Mouse (Mus musculus): Measurements from ENCODE around the gene Zfp467. TPM values are rescaled to one million over a fixed set of nuclear protein-coding genes. Genes with fewer than 3 reads are reported as not detected.

The Zfp467 gene
- total RNA-seq, 2 experiments from 2014 or later, result 0.57 to 6.3 TPM

GRCm38 (mm10) chr6:48413081-48413480, 32.5 kb downstream of the Zfp467 start:
- ATAC-seq (replicated peaks; ENCODE audit: poor library complexity, severe bottlenecking), result no peak

- no peak for ATAC-seq (replicated peaks; ENCODE audit: poor library complexity, severe bottlenecking)
Measured at GRCm38 (mm10) chr6:48412662-48413061, 33.0 kb downstream of the Zfp467 start.

GRCm38 (mm10) chr6:48412147-48412546, 33.5 kb downstream of the Zfp467 start:
- ATAC-seq (replicated peaks; ENCODE audit: poor library complexity, severe bottlenecking), result no peak

- ATAC-seq (replicated peaks; ENCODE audit: poor library complexity, severe bottlenecking), result no peak
Measured at GRCm38 (mm10) chr6:48411193-48412092, 34.2 kb downstream of the Zfp467 start.

GRCm38 (mm10) chr6:48410551-48410950, 35.1 kb downstream of the Zfp467 start:
- ATAC-seq (replicated peaks; ENCODE audit: poor library complexity, severe bottlenecking), result no peak

DNA sequence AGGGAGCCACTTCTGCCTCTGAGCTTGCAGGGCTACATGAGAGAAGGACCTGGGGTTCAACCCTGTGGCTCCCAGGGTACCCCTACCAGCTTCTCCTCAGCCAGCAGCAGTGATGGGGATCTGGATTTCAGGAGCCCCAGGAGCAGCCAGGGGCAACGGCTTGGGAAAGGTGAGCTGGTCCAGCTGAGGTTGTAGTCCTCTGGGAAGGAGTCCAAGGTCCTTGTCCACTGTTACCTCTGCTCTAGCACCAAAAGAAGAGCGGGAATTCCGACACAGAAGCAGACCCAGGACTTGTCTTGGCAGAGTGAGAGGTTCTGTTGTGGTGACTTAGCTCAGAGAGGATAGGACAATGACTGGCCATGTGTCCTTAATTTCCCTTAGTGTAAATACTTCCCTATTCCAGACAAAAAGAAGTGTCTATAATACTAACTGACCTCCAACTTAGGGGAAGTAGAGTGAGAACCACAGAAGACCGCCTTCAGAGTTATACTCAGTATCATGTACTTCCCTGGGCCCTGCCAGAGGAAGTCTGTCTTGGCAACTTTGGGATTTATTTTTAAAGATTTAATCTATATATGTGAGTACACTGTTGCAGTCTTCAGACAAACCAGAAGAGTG, 35.8 kb downstream of the Zfp467 start:
- ATAC-seq (replicated peaks; ENCODE audit: poor library complexity, severe bottlenecking), result peak; percentile 80

- no peak for ATAC-seq (replicated peaks; ENCODE audit: poor library complexity, severe bottlenecking)
Measured at GRCm38 (mm10) chr6:48404071-48404470, 41.6 kb downstream of the Zfp467 start.

DNA sequence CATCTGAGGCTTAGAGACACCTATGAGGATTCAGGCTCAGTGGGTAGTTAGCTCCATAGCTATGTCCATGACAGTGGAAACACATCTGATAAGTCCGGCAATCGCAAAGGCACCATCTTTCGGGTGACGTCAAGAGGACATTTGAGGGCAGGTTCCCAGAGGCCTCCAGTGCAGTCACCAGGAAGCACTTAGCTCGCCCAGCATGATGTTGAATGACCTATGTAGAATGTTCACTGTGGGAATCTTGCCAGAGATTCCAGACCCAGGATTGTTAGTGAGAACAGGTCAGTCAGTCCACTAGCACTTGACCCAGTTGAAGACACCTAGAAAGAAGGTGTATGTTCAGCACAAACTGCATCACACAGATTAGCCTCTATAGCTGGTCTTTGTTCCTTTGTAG, 45.7 kb downstream of the Zfp467 start:
- ATAC-seq (replicated peaks; ENCODE audit: poor library complexity, severe bottlenecking), result no peak

- no peak for ATAC-seq (replicated peaks; ENCODE audit: poor library complexity, severe bottlenecking)
Measured at GRCm38 (mm10) chr6:48397336-48397735, 48.3 kb downstream of the Zfp467 start.

DNA sequence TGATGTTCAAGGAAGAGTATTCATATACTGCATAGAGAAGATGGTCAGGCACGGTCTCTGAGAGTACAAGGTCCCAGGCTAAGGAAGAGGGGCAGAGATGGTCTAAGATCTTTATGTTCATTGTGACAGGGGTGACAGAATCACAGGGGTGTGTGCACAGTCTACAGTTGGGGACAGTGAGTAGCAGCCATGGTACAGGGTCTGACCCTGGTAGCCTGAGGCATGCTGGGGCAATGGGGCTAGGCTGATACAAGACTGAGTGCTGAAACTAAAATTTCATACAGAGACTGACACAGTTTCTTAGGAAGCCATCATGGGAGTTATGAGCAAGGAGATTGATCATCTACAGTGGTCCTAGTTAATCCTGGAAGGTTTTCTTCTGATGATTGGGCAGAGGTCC, 48.9 kb downstream of the Zfp467 start:
- no peak for ATAC-seq (replicated peaks; ENCODE audit: poor library complexity, severe bottlenecking)

DNA sequence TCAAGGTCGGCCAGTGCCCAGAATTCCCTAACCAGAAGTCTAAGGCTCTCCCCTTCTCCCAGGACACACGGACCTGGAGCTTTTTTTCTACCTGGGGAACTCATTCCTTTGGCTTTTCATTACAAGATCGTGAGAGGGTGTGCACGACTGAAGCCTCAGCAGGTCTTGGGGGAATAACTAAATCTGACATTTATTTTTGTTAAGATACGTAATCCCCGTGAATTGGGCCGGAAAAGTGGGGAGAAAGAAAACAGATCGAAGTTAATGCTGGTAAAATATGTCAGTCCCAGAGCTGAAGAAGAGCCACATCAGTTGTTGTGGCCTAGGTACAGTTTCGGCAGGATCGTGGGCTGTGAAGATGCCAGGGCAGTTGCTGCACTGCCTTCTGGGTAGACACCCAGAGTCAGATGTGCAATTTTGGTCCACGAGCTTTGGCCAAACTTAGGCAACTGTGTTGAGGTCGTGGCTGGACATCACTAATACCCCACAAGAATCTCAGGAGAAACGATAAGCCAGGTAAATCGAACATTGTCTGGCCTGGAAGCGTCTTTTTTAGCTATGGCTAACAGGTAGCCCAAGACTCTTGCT, 49.5 kb downstream of the Zfp467 start:
- ATAC-seq (replicated peaks; ENCODE audit: poor library complexity, severe bottlenecking), result no peak

- ATAC-seq (replicated peaks; ENCODE audit: poor library complexity, severe bottlenecking), result peak; percentile 92
Measured at GRCm38 (mm10) chr6:48395105-48396007, 50.3 kb downstream of the Zfp467 start, which contains the start of gene Krba1. Krba1 (plus strand) TSS chr6:48395586.

DNA sequence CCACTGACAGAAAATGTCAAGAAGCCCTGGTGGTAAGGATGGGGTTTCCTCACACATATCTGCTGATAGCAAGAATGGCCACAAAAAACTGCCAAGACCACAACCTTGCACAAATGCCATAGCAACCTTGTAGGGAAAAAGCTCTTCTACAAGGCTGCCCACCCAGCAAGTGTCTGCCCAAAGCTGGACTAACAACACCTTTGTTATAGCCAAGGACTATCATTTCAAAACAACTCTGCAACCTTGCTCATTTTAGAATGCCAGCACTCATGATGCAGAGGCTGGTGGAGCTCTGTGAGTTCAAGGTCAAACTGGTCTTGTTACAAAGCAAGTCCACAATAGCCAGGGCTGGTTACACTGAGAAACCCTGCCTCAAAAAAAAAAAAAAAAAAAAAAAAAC, 51.8 kb downstream of the Zfp467 start:
- no peak for ATAC-seq (replicated peaks; ENCODE audit: poor library complexity, severe bottlenecking)

- no peak for ATAC-seq (replicated peaks; ENCODE audit: poor library complexity, severe bottlenecking)
Measured at GRCm38 (mm10) chr6:48388221-48388620, 57.4 kb downstream of the Zfp467 start.

Other genes with a start within 250 kb of the Zfp467 start
- gene Krba1, start 50.2 kb downstream of the Zfp467 start, total RNA-seq (2014; fragmentation: Nextera tagmentation), result 2.7 and 6.7 TPM in 2 replicates
- gene Krba1, start 50.2 kb downstream of the Zfp467 start, total RNA-seq (2017), result 0.98 and 1.8 TPM in 2 replicates
- not detected in 2 replicates for gene Sspo, start 2.4 kb upstream of the Zfp467 start, total RNA-seq (2014; fragmentation: Nextera tagmentation)
- not detected in 2 replicates for gene Sspo, start 2.4 kb upstream of the Zfp467 start, total RNA-seq (2017)
- not detected in 2 replicates for gene Atp6v0e2, start 91.8 kb upstream of the Zfp467 start, total RNA-seq (2014; fragmentation: Nextera tagmentation)
- not detected in 2 replicates for gene Atp6v0e2, start 91.8 kb upstream of the Zfp467 start, total RNA-seq (2017)
- 11.3 and 12.5 TPM in 2 replicates for gene Lrrc61, start 109.0 kb upstream of the Zfp467 start, total RNA-seq (2014; fragmentation: Nextera tagmentation)
- 5.4 and 7.3 TPM in 2 replicates for gene Lrrc61, start 109.0 kb upstream of the Zfp467 start, total RNA-seq (2017)
- not detected in 2 replicates for gene Rarres2, start 127.0 kb upstream of the Zfp467 start, total RNA-seq (2014; fragmentation: Nextera tagmentation)
- not detected in 2 replicates for gene Rarres2, start 127.0 kb upstream of the Zfp467 start, total RNA-seq (2017)
- not detected in 2 replicates for gene Gm45021, start 143.8 kb upstream of the Zfp467 start, total RNA-seq (2014; fragmentation: Nextera tagmentation)
- gene Gm45021, start 143.8 kb upstream of the Zfp467 start, total RNA-seq (2017), result not detected in 2 replicates
- 15.2 and 18.8 TPM in 2 replicates for gene Repin1, start 148.1 kb upstream of the Zfp467 start, total RNA-seq (2014; fragmentation: Nextera tagmentation)
- 10.6 and 12.0 TPM in 2 replicates for gene Repin1, start 148.1 kb upstream of the Zfp467 start, total RNA-seq (2017)
- not detected in 2 replicates for gene Gm44965, start 148.1 kb upstream of the Zfp467 start, total RNA-seq (2014; fragmentation: Nextera tagmentation)
- gene Gm44965, start 148.1 kb upstream of the Zfp467 start, total RNA-seq (2017), result not detected in 2 replicates
- 2.2 TPM in 1 of 2 replicates, not detected in the other for gene Zfp775, start 156.2 kb upstream of the Zfp467 start, total RNA-seq (2014; fragmentation: Nextera tagmentation)
- gene Zfp775, start 156.2 kb upstream of the Zfp467 start, total RNA-seq (2017), result 0.99 and 1.7 TPM in 2 replicates
- 1.3 TPM in 1 of 2 replicates, not detected in the other for gene AI854703, start 180.9 kb upstream of the Zfp467 start, total RNA-seq (2014; fragmentation: Nextera tagmentation)
- gene AI854703, start 180.9 kb upstream of the Zfp467 start, total RNA-seq (2017), result 0.05 and 0.13 TPM in 2 replicates
- gene Gimap8, start 201.4 kb upstream of the Zfp467 start, total RNA-seq (2014; fragmentation: Nextera tagmentation), result not detected in 2 replicates
- gene Gimap8, start 201.4 kb upstream of the Zfp467 start, total RNA-seq (2017), result 0.34 and 0.72 TPM in 2 replicates
- gene Gimap9, start 230.3 kb upstream of the Zfp467 start, total RNA-seq (2014; fragmentation: Nextera tagmentation), result 8.3 and 10.3 TPM in 2 replicates
- 9.4 and 16.1 TPM in 2 replicates for gene Gimap9, start 230.3 kb upstream of the Zfp467 start, total RNA-seq (2017)
- gene Gimap4, start 238.7 kb upstream of the Zfp467 start, total RNA-seq (2014; fragmentation: Nextera tagmentation), result not detected in 2 replicates
- gene Gimap4, start 238.7 kb upstream of the Zfp467 start, total RNA-seq (2017), result 0.60 and 1.3 TPM in 2 replicates

Data from granulocyte monocyte progenitor cell, adult 5-6 weeks (primary cell).